Mouse (Mus musculus): ENCODE data around the gene Vmn1r115. TPM values are rescaled to one million over a fixed set of nuclear protein-coding genes. Genes with fewer than 3 reads are reported as not detected.

Gene Vmn1r115
- polyA plus RNA-seq (2021; fragmentation: Nextera tagmentation) = not detected in 2 replicates
- long read RNA-seq, experiment 1 = 0 reads
- long read RNA-seq, experiment 2 = 0 reads

GRCm38 (mm10) chr7:20844885-20845284 is at the start of gene Vmn1r115:
Gene Vmn1r115, minus strand, starts transcription at chr7:20844985.

GRCm38 (mm10) chr7:20884021-20884420 is 39.2 kb upstream of the Vmn1r115 start, which contains the start of gene Vmn1r117:
Gene Vmn1r117, minus strand, starts transcription at chr7:20884121.

GRCm38 (mm10) chr7:20871956-20872355 is 27.2 kb upstream of the Vmn1r115 start, which contains the start of gene Vmn1r116:
Gene Vmn1r116, plus strand, starts transcription at chr7:20872256.

GRCm38 (mm10) chr7:20812086-20812485 is 32.7 kb downstream of the Vmn1r115 start, which contains the start of gene Vmn1r114:
Gene Vmn1r114, minus strand, starts transcription at chr7:20812186.

Other genes starting within 250 kb of the Vmn1r115 start
- not detected in 2 replicates for gene Gm4513, start 246.0 kb downstream of the Vmn1r115 start, polyA plus RNA-seq (2021; fragmentation: Nextera tagmentation)
- not detected in 2 replicates for gene Vmn1r107, start 176.1 kb downstream of the Vmn1r115 start, polyA plus RNA-seq (2021; fragmentation: Nextera tagmentation)
- gene Vmn1r111, start 141.8 kb downstream of the Vmn1r115 start, polyA plus RNA-seq (2021; fragmentation: Nextera tagmentation) = not detected in 2 replicates
- gene Gm10668, start 114.4 kb downstream of the Vmn1r115 start, polyA plus RNA-seq (2021; fragmentation: Nextera tagmentation) = not detected in 2 replicates
- not detected in 2 replicates for gene Vmn1r112, start 73.8 kb downstream of the Vmn1r115 start, polyA plus RNA-seq (2021; fragmentation: Nextera tagmentation)
- gene Vmn1r113, start 57.7 kb downstream of the Vmn1r115 start, polyA plus RNA-seq (2021; fragmentation: Nextera tagmentation) = not detected in 2 replicates
- gene Vmn1r114, start 32.8 kb downstream of the Vmn1r115 start, polyA plus RNA-seq (2021; fragmentation: Nextera tagmentation) = not detected in 2 replicates
- not detected in 2 replicates for gene Vmn1r116, start 27.3 kb upstream of the Vmn1r115 start, polyA plus RNA-seq (2021; fragmentation: Nextera tagmentation)
- not detected in 2 replicates for gene Vmn1r117, start 39.1 kb upstream of the Vmn1r115 start, polyA plus RNA-seq (2021; fragmentation: Nextera tagmentation)
- gene Vmn1r118, start 67.4 kb upstream of the Vmn1r115 start, polyA plus RNA-seq (2021; fragmentation: Nextera tagmentation) = not detected in 2 replicates
- not detected in 2 replicates for gene Vmn1r119, start 167.5 kb upstream of the Vmn1r115 start, polyA plus RNA-seq (2021; fragmentation: Nextera tagmentation)
- not detected in 2 replicates for gene Vmn1r120, start 208.8 kb upstream of the Vmn1r115 start, polyA plus RNA-seq (2021; fragmentation: Nextera tagmentation)

Data from layer of hippocampus, adult 6 months (tissue).